Mouse (Mus musculus): ENCODE results near the gene Gpa33. TPM values are rescaled to one million over a fixed set of nuclear protein-coding genes. Genes with fewer than 3 reads are reported as not detected.

Gene Gpa33
- total RNA-seq, 2 experiments from 2014 or later, result not detected

Other genes starting within 250 kb of the Gpa33 start
- gene Pou2f1, start 127.6 kb upstream of the Gpa33 start, total RNA-seq (2021), result 10 to 100 TPM; 14.5 to 21.8 TPM
- under 1 TPM in 1 of 2 experiments, not detected in 1; 0.07 TPM for gene Dusp27, start 2.3 kb upstream of the Gpa33 start, total RNA-seq (2021)
- under 1 TPM in 1 of 2 experiments, not detected in 1; 0.31 TPM for gene Mael, start 108.5 kb downstream of the Gpa33 start, total RNA-seq (2021)
- gene Ildr2, start 123.9 kb downstream of the Gpa33 start, total RNA-seq (2021), result 10 to 100 TPM; 66.8 to 70.1 TPM
- 10 to 100 TPM; 36.0 to 36.8 TPM for gene Tada1, start 248.9 kb downstream of the Gpa33 start, total RNA-seq (2021)

Data from layer of hippocampus, postnatal 25 days (tissue).